Mouse (Mus musculus) embryo, embryonic 11 days (tissue): ENCODE results near the gene Mrpl28.
"Not testable (repeated sequence)": the region's sequence is repeated elsewhere in the genome, so short reads cannot be mapped to it uniquely, and the experiment has no call there.

Experiments
- DNase-seq: peaks from one replicate; pipeline ENCODE4 v3.0.0-alpha.2; 2015

The Mrpl28 gene

DNA sequence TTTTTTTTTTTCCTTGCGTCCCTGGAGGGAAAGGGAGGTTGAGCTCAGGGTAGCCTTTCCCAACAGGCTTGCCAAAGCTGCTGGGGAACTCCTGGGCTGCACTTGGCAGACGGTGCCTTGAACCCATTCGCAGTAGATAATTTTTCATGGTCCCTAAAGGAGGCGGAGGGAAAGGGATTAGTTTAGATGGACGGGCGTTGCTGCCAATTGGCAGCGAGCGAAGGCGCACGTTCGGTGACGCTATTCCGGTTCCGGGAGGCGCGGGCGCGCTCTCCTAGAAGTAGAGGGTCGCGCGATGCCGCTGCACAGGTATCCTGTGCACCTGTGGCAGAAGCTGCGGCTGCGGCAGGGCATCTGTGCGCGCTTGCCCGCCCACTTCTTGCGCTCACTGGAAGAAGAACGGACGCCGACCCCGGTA, at the start of gene Mrpl28:
TSS of gene Mrpl28 (plus strand) at position 234 of the 418 bp plus-strand sequence.
- peak; percentile 98 for DNase-seq

DNA sequence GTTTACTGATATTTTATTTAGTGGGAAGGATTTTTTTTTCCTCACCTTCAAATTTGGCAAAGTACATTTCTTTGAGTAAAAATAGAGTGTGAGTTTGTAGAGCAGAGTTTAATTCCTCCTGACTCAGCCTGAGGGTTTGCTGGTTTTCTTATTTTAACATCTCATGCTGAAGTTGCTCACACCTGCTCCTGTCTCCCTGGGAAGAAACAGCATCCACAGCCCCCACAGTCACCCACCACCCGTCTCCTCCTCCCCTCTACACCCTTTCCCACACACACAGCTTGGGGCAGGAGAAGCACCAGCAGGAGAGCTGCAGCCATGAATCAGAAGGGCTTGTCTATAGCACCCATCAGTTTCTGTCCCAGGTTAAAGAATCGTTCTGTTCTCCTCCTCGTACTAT, 48.1 kb upstream of the Mrpl28 start:
- no peak for DNase-seq

DNA sequence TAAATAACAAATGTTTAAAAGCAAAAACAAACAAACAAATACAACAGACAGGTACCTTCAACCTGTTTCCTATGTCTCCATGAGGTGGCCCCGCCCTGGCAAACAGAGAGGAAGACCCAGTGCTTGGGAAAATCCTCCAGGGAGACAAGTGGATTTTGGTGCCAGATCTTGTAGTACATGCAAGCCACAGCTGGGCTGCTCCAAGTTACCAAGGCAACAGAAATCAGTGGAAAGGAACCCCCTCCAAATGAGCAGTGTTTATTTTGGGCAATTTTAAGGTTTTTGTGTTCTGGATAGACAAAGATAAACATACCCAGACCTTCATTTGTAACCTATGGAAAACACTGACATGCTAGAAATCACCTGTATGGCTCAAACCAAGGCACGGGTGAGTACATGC, 44.4 kb upstream of the Mrpl28 start:
- no peak for DNase-seq

DNA sequence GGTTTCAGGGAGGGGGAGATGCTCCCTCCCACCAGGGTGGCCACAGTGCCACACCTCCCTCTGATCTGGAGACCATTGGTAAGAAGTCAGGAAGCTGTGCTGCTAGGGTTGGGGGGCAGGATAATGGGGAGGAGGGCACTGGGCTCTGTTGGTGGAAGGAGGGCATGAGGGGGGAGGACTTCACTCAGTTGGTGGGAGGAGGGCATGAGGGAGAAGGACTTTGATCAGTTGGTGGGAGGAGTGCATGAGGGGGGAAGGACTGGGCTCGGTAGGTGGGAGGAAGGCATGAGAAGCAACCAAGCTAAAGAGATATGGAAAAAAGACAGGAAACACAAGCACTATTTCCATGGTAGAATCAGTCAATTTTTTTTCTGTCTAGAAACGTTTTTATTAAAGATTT, 42.4 kb upstream of the Mrpl28 start:
- no peak for DNase-seq

DNA sequence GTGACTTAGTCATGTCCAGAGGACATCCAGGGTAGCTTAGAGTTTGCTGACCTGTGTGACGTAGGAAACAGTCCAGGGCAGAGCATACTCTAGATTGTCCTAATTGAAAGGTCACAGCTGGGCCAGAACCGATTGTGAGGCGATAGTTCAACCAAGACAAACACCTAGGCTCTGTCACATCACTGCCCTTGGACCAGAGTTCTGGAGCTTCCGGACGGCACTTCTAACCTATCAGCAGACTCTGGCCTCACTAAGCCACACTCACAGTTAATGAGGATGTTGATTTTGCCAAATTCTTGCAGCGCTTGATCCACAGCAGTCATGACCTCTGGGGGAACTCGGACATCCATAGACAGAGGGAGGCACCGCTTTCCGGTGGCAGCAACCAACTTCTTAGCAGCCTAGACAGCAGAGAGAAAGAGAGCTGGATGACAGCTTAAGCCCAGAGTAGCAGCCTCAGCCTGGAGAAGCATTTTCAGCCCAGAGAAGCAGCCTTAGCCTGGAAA, 36.2 kb upstream of the Mrpl28 start:
- no peak for DNase-seq

DNA sequence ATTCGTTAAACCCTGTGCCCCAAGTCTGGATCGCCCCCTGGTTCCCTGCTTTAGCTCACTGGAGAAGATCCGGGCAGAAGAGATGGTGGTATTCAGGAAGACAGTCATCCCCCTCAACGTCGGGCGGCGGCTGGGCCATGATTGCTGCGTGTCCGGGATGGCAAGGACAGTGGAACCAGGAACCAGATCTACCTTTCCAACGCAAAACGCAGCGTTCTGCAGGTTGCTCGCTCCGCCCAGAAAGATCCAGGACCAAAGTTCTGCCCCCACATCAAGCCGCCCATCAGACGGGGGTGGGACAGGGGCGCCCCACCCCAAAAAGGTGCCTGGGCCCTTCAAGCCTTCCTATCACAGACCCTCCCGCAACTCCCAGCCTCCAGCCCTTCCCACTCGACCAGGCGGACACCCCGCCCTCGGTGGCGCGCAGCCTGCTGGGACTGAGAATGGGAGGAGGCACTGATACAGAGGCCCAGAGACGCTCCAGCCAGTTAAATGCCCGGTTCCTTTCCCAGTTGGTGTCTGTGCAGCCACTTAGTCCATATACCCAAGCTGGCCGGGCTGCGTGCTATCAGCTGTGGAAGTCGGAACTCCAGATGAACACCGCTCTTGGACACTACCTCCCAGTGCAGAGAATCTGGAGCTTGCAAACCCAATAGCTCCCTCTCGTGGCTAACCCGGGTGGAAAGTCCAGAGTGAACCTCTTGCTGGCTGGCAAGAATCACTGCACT, 33.2 kb upstream of the Mrpl28 start, which contains the start of gene Decr2:
TSS of gene Decr2 (minus strand) at position 433 of the 728 bp plus-strand sequence.
- peak; percentile 93 for DNase-seq

DNA sequence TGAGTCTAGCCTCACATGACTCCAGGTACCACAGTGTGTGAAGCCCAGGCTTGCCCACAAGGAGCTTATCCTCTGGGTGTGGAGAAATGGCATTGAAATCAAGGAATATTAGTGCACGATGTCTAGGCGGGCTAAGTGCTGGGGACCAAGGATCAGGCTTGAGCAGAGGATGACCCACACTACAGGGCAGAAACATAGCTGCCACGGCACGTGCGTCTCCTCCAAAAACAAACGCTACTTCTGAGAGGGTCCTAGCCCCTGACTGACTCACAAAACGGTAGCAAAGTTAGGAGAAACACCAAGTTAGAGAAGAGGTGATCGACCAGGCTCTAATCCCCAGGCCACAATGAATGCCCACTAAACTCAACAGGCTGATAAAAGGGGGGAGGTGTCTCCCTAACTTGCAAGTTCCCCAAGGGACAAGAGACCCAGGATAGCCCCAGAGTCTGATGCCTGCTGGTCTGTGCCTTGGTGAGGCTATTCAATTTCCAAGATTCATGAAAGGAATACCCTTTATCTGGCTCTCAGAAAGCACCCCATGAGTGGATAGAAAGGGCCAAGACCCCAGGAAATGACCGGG, 28.7 kb upstream of the Mrpl28 start:
- no peak for DNase-seq

DNA sequence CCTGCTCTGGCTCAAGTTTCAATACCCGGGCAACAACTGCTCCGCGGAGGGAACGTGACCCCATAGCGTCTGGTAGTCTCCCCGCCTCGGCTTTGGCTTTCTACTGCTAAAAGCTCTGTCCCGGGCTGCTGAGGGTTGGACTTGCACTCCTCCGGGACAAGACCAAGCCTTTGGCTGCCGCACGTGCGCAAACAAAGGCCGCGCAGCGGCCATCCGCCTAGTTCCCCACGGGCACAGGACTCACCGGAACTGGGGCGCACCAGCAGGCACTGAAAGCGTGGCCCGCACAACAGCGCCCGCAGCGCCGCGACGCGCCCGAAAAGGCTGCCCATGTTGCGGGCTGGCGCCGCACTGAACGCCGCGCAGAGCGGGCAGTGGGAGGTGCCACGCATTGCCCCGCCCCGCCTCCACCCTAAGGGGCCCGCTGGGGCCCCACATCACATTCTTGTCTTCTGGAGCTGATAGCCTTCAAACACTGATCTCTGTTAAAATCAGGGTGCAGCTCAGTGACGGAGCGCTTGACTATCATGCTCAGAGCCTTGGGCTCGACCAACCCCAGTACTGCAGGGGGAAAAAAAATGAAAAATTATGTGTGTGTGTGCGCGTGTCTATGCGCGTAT, 28.1 kb upstream of the Mrpl28 start, which contains the start of gene Nme4:
TSS of gene Nme4 (minus strand) at position 482 of the 620 bp plus-strand sequence.
- peak; percentile 83 for DNase-seq

DNA sequence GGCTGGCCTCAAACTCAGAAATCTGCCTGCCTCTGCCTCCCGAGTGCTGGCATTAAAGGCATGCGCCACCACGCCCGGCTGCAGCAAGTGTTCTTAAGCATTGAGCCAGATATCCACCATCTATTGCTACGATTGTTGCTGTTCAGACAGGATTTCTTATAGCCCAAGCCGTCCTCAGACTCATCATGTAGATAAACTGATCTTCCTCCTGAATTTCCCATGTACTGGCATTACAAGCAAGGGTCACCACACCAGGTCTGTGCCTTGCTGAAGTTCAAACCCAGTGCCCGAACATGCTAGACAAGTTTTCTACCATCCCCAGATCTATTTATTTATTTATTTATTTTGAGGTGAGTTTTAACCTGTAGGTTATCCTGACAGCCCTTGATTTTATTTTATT, 24.8 kb upstream of the Mrpl28 start:
- no peak for DNase-seq

DNA sequence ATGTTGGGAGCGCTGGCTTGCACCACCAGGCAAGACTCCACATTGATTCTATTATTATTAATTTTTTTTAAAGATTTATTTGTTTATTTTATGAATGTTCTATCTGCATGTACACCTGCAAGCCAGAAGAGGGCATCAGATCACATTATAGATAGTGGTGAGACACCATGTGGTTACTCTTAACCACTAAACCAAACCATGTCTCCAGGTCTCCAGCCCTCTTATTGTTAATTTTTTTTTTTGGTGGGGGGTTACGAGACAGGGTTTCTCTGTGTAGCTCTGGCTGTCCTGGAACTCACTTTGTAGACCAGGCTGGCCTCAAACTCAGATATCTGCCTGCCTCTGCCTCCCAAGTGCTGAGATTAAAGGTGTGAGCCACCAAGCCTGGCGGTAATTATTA, 24.0 kb upstream of the Mrpl28 start:
- DNase-seq = not testable (repeated sequence)

DNA sequence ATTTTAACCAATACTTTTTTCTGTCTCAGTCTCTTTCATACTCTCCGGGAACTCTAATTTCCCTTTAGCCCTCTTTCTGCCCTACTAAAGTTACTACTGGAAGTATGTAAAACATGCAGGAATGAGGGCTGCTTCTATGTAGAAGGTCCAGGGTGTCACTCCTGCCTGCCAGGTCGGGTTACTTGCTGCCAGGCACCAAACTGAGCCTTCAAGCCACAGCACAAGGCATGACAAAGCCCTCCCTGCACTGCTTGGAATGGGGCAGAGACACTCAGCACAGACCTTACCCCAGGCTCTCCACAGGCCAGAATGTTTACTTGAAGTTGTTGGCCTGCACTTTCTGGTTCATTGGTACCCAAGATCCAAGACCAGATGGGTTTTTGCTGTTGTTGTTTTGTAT, 23.1 kb upstream of the Mrpl28 start:
- DNase-seq = no peak

DNA sequence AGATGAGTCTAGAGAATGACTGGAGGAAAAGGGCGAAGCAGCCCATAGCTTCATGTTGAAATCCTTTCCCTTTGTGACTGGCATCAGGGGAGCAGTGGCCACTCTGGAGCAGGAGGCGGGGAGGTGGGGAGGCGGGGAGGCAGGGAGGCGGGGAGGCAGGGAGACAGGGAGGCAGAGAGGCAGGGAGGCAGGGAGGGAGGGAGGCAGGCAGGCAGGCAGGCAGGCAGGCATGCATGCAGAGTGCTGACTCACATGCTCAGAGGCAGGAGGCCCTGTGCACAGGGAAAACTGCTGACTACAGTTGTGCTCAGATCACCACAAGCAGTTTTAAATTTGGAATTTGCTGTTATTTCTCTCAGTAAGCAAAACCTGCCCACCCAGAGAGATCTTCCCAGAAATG, 21.8 kb upstream of the Mrpl28 start:
- no peak for DNase-seq

DNA sequence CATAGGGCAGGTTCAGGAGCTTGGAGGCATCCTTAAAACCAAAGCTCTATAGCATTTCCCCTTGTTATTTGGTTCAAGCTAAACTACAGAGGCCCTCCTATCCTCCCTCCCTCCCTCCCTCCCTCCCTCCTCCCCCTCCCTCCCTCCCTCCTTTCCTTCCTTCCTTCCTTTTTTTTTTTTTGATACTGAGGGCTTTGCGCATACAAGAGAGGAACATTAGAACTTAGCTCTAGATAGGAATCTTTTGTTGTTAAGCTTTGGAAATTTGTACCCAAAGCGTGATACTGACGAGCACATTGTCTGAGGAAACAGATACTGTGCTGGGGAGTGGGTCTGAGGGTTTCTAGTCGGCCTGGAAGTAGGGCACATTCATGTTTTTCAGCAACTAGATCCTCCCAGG, 17.7 kb upstream of the Mrpl28 start:
- no peak for DNase-seq

DNA sequence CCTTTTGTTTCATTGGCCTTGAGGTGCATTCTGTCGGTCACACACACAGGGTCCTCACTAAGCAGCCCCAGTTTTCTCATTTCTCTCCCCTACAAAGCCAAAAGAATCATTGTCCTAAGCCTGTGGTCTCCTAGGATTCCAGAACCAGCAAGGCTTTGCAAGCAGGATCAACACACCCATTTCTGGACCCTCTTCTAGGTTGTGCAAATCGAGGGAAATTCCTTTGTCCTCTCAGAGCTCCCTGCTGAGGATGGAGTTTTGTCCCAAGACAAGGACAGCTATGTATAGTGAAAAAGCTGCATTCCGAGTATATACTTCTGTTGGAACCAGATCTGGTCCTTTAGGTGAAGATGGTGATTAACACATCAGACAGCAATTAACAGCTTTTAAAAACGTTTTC, 13.1 kb upstream of the Mrpl28 start:
- no peak for DNase-seq

DNA sequence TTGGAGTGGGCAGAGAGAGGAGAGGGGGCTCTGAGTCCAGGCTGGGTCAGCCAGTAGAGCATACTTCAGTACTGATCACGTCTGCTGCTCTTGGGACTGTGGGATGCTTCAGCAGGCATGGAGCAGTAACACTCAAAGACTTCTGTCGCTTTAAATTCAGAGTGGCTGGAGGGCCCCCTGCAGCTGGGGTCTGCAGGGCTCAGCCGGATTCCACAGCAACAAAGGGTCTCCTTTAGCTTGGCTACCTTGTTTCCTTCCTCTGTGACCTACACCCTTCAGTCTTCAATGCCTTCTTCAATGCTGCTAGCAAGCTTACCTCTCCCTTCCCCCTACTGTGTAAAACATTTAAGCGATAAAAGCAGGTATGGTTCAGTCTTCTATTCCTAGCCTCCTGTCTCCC, 12.3 kb upstream of the Mrpl28 start:
- peak; percentile 14 for DNase-seq

DNA sequence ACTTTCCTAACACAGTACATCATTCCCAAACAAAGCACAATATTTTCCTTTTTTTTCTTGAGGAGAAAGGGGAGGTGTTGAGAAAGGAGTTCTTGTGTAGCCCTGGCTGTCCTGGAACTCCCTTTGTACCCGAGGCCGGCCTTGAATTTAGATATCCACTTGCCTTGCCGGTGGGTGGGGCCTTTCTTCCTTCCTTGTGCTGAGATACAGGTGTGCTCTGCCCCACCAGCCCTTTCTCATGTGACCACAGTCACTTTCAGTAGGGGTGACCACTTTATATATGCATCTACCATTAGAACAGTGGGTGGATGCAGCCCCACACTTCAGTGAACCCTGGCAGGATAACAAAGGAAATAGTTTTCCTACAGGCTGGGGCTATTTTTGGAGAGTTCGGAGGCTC, 11.6 kb upstream of the Mrpl28 start:
- DNase-seq = no peak

DNA sequence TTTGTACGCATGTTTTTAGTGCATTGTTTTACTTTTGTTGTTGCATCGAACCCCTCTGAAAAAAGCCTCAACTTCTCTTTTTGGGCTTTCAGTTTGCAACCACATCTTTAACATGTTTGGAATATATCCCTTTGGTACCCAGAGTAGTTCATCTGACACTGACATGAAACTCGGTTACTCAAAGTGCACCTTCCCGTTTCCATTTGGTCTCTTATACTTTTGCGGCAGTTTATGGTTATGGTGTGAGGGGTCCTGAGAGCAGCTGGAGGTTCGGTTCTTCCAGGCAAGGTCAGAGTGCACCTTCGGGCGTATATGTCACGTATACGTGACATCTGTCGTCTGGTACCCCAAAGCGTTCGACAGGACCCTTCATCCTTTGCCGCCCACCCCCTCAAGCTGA, 10.5 kb upstream of the Mrpl28 start:
- no peak for DNase-seq

DNA sequence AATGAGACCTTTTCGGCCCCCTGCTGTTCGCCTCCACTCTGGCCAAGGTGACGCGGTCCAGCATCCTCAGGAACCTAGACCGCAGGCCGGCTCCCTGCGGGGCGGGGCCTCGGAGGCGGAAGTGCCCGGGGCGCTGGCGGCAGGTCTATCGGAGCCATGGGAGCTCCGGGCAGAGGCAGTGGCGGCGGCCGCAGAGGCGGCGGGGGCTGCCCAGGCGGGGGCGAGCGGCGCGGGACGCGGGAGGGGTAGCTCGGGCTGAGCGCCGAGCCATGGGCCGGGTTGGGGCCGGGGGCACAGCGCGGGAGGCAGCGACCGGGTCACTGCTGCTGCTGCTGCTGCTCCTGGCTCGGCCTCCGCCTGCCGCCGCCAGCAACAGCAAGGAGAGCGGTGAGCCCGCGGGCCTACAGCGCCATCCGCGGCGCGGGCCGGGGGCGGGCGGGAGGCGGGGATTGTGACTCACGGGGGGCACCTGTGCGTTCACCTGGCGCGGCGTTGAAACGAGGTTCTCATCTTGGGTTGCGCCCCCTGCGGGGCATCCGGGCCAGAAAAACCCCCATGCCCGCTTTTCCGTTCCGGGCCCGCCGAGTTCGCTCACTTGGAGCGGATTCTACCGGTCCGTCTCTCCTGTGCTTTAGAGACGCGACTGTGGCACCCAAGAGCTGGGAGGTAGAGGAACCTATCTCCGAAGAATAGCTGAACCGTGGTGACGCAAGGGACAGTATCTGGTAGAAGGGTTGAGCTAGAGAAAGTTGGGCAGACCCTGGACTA, 9.9 kb upstream of the Mrpl28 start, which contains the start of gene Tmem8:
TSS of gene Tmem8 (plus strand) at position 119 of the 768 bp plus-strand sequence.
- peak; percentile 77 for DNase-seq

DNA sequence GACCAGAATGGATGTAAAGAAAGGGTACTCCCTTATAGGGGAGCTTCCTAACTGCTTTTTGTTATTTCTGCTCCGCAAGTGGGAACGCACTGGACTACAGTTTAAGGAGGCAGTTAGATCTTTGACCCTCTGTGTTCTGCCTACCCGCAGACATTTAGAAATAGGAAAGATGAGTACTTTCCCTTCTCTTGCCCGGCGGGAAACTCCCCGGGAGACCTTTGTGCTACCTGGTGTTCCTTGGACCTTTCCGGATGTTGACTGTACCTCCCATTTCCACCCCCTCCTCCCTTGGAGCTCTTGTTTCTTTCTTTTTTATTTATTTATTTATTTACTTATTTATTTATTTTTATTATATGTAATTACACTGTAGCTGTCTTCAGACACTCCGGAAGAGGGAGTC, 9.2 kb upstream of the Mrpl28 start:
- DNase-seq = no peak

DNA sequence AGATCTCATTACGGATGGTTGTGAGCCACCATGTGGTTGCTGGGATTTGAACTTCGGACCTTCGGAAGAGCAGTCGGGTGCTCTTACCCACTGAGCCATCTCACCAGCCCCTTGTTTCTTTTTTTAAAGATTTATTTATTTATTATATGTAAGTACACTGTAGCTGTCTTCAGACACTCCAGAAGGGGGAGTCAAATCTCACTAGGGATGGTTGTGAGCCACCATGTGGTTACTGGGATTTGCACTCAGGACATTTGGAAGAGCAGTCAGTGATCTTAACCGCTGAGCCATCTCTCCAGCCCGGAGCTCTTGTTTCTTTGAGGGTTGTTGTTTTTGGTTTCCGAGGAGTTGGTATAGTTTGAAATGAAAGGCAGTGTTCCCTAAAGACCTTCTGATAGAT, 8.8 kb upstream of the Mrpl28 start:
- not testable (repeated sequence) for DNase-seq

DNA sequence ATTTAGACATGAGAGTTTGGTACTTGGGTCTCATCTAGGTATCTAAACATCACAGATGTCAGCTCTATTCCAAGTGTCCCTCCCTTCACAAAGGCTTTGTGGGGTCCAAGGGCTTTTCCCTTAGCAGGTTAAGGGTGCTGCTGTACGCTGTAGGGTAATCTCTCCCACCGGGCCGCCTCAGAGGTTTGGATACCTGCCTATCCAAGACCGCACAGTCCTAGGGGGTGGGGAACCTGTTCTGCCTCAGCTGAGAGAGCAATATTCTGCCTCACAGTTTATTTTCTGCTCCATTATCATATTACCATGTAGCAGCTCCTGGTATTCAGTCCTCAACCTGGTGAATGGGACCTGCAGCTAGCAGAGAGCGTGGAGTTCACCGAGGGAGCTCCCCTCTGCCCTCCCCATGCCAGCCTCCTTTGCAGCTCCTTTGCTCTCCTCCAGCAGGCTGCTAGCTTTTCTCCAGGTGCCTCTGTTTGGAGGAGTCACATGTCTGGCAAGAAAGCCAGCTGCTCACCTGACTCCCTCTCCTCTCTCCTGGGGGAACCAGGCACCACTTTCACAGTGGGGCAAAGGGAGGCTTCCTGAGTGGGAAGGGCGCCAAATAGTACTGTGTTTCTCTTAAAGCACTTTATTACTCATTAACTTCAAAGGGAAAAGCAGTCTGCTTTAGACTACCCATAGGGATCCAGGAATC, 7.9 kb upstream of the Mrpl28 start:
- DNase-seq = no peak

DNA sequence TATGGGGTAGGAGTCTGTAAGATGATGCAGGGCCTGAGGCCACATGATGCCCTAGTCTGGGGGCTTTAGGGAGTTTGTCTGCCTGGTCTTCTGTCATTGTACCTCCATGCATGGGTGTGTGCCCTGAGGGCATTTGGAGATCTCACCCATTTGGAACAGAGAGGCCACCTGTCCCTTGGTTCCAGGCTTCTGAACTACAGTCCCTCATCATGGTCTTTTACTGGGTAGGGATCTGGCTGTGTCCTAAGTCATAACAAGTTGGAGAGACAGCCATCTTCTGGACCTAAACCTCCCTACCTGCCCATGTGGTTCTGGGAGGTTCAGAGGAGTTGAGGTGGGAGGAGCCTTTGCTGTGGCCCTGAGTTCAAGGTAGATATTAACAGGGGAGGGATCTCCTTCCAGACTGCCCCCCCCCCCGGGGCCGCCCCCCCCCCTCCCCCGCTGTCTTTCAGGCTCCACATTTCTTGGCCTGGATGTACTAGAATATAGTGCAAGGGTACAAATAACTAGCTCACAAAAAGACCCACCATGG, 7.3 kb upstream of the Mrpl28 start:
- no peak for DNase-seq
